Mouse (Mus musculus) monocyte, adult 2 months (primary cell): Measurements from ENCODE around the gene Itga4.
A peak's percentile ranks its signal among the peaks of the same experiment; 100 is the strongest.

Experiments used
- DNase-seq, 2 experiments: peaks; one replicate each; pipeline ENCODE4 v3.0.0; 2022; ENCODE audit warnings: low spot score in 2 of 2, low read depth in 1 of 2

The Itga4 gene

GRCm38 (mm10) chr2:79255192-79256000 is at the start of gene Itga4:
Itga4 (plus strand) TSS chr2:79255426.
- peak; percentile 82 to 97 for DNase-seq

GRCm38 (mm10) chr2:79206191-79206755 is 49.0 kb upstream of the Itga4 start:
- no peak for DNase-seq

GRCm38 (mm10) chr2:79214982-79215381 is 40.2 kb upstream of the Itga4 start:
- DNase-seq: no peak

GRCm38 (mm10) chr2:79215479-79215878 is 39.7 kb upstream of the Itga4 start:
- no peak for DNase-seq

- no peak for DNase-seq
These were observed 30.4 kb upstream of the Itga4 start for GRCm38 (mm10) chr2:79224714-79225426.

- peak; percentile 7 to 14 for DNase-seq
These were observed 27.4 kb upstream of the Itga4 start for GRCm38 (mm10) chr2:79227805-79228241.

- no peak for DNase-seq
These were observed 23.9 kb upstream of the Itga4 start for GRCm38 (mm10) chr2:79231056-79231949.

GRCm38 (mm10) chr2:79235767-79236487 is 19.3 kb upstream of the Itga4 start:
- no peak for DNase-seq

- no peak for DNase-seq
These were observed 18.0 kb upstream of the Itga4 start for GRCm38 (mm10) chr2:79237216-79237615.

- no peak for DNase-seq
These were observed 10.9 kb upstream of the Itga4 start for GRCm38 (mm10) chr2:79244276-79244675.

GRCm38 (mm10) chr2:79244743-79245142 is 10.5 kb upstream of the Itga4 start:
- DNase-seq: no peak

GRCm38 (mm10) chr2:79248283-79248682 is 6.9 kb upstream of the Itga4 start:
- no peak for DNase-seq

- no peak for DNase-seq
These were observed 4.7 kb upstream of the Itga4 start for GRCm38 (mm10) chr2:79250510-79250909.

GRCm38 (mm10) chr2:79253754-79254197 is 1.4 kb upstream of the Itga4 start:
- DNase-seq: peak in 1 of 2 experiments; percentile 41

- DNase-seq: peak; percentile 55 to 62
These were observed 536 bp upstream of the Itga4 start for GRCm38 (mm10) chr2:79254588-79255191.

GRCm38 (mm10) chr2:79256001-79256339 is 744 bp downstream of the Itga4 start:
- DNase-seq: no peak

GRCm38 (mm10) chr2:79256376-79256775 is 1.1 kb downstream of the Itga4 start:
- no peak for DNase-seq

GRCm38 (mm10) chr2:79256880-79257279 is 1.7 kb downstream of the Itga4 start:
- peak in 1 of 2 experiments; percentile 18 for DNase-seq

GRCm38 (mm10) chr2:79257411-79257810 is 2.2 kb downstream of the Itga4 start:
- DNase-seq: no peak

GRCm38 (mm10) chr2:79259326-79259725 is 4.1 kb downstream of the Itga4 start:
- no peak for DNase-seq
